Mouse (Mus musculus) midbrain, embryonic 14.5 days (tissue): ENCODE data around the gene Olfr794. TPM values are rescaled to one million over a fixed set of nuclear protein-coding genes. Genes with fewer than 3 reads are reported as not detected.

Experiments
- ATAC-seq: fragments of 200-750 bp; cut with Nextera tagmentation; 2 replicates; pipeline ENCODE4 v1.8.0; 2017; ENCODE audit warnings: moderate number of reproducible peaks, moderate library complexity; ENCODE audit not compliant: low FRiP score, low TSS enrichment
- DNase-seq: peaks from one replicate; pipeline ENCODE4 v3.0.0-alpha.2; 2015
- H3K27ac ChIP-seq: fragments of 300-500 bp; sonication (generic); replicated peaks from 2 replicates; pipeline ENCODE4 v1.5.1; 2014; ENCODE audit warnings: mild to moderate bottlenecking, low read depth, low read length, moderate library complexity
- H3K27me3 ChIP-seq: fragments of 300-500 bp; sonication (generic); 2 replicates; pipeline ENCODE4 v1.6.1; 2014; ENCODE audit warnings: low read length, control low read depth, mixed read lengths; ENCODE audit not compliant: control insufficient read depth, insufficient read depth
- H3K36me3 ChIP-seq: fragments of 300-500 bp; sonication (generic); 2 replicates; pipeline ENCODE4 v1.6.1; 2014; ENCODE audit warnings: low read length, control low read depth; ENCODE audit not compliant: control insufficient read depth, insufficient read depth
- H3K4me1 ChIP-seq: fragments of 300-500 bp; sonication (generic); 2 replicates; pipeline ENCODE4 v1.6.1; 2014; ENCODE audit warnings: mild to moderate bottlenecking, antibody characterized with exemption, low read length, control low read depth; ENCODE audit not compliant: control insufficient read depth, insufficient read depth
- H3K4me2 ChIP-seq: fragments of 300-500 bp; sonication (generic); 2 replicates; pipeline ENCODE4 v1.6.1; 2014; ENCODE audit warnings: mild to moderate bottlenecking, low read length, moderate library complexity
- H3K4me3 ChIP-seq: fragments of 300-500 bp; sonication (generic); replicated peaks from 2 replicates; pipeline ENCODE4 v1.5.1; 2014; ENCODE audit warnings: low read depth, low read length
- H3K9ac ChIP-seq: fragments of 300-500 bp; sonication (generic); replicated peaks from 2 replicates; pipeline ENCODE4 v1.6.1; 2014; ENCODE audit warnings: mild to moderate bottlenecking, low read length, moderate library complexity
- H3K9me3 ChIP-seq: fragments of 300-500 bp; sonication (generic); 2 replicates; pipeline ENCODE4 v1.6.1; 2016; ENCODE audit warnings: low read length, control low read depth, mixed read lengths; ENCODE audit not compliant: control insufficient read depth
- WGBS: fragments of 180-500 bp; shearing (Covaris S2); extraction: QIAGEN DNeasy Blood & Tissue Kit; methylation state at CpG from one replicate; pipeline ENCODE4 v1.1.7; 2014; 5-methylcytosine and 5-hydroxymethylcytosine counted together
- microRNA-seq: library from miRNA; unstranded; fragments of <30 nt; microRNA quantifications from one replicate; pipeline ENCODE4, GENCODE M21; 2016
- polyA plus RNA-seq: library from polyadenylated mRNA; unstranded; fragments of >200 nt; fragmentation: Nextera tagmentation; extraction: Ambion mirVana; gene quantifications from 2 replicates; pipeline ENCODE4 v1.2.1, GENCODE M21; 2014

Olfr794 gene
- not detected in 2 replicates for polyA plus RNA-seq

DNA sequence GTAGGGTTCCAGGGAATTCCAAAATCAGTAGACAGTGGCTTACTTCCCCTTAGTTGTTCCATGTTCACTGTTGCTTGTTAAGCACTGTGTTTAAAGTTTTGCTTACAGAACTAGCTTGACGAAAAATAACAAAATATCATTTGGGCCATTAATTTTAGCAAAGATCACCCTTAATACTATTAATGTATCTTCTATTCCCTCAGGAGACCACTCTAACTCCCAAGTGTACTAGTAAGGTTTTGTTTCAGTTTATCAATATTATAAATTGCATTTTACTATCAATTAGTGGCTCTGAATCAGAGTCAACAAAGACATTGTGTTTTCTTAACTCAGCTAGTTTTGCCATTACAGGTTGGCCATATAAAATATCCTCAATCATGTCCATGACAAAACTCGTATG, at the start of gene Olfr794:
TSS of gene Olfr794 (plus strand) at position 301 of the 400 bp plus-strand sequence.
- ATAC-seq (no peak), DNase-seq (no peak)
- Histone ChIP-seq H3K27me3 (no peaks in the 10 kb centered on the region), H3K27ac (no peak within 1 kb of the TSS), H3K36me3 (no peaks in the 10 kb centered on the region), H3K9ac (no peak within 1 kb of the TSS), H3K4me2 (no peak within 1 kb of the TSS), H3K9me3 (no peaks in the 10 kb centered on the region), H3K4me1 (no peaks in the 10 kb centered on the region), H3K4me3 (no peak within 1 kb of the TSS)
- WGBS = 81% methylated on average over 2 of the region's 2 CpGs

DNA sequence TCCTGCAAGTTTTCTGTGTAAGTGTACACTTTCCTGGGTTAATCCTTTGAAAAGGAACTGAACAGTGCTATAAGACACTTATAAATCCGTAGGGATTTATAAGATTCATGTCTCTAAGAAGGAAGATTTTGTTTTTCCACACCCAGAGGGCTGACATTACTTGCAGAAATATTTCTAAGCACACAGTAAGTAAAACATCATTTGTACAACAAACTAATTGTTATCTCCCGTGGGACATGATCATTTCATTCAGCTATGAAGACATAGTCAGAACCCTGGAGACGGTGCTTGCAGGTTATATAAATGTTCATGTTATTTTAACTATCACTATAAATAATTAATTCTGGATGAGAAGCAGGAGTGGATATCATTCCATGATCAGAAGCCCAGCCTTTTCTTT, 46.0 kb upstream of the Olfr794 start, which contains the start of gene Olfr791:
TSS of gene Olfr791 (plus strand) at position 301 of the 400 bp plus-strand sequence.
- H3K4me1 ChIP-seq = no peaks in the 10 kb centered on the region
- H3K36me3 ChIP-seq = no peaks in the 10 kb centered on the region
- H3K27ac ChIP-seq = no peak within 1 kb of the TSS
- no peak within 1 kb of the TSS for H3K4me3 ChIP-seq
- no peak for ATAC-seq
- H3K4me2 ChIP-seq = no peak within 1 kb of the TSS
- no peak within 1 kb of the TSS for H3K9ac ChIP-seq
- no peaks in the 10 kb centered on the region for H3K9me3 ChIP-seq
- 72% methylated on average over 3 of the region's 3 CpGs for WGBS
- no peak for DNase-seq
- H3K27me3 ChIP-seq = no peaks in the 10 kb centered on the region

DNA sequence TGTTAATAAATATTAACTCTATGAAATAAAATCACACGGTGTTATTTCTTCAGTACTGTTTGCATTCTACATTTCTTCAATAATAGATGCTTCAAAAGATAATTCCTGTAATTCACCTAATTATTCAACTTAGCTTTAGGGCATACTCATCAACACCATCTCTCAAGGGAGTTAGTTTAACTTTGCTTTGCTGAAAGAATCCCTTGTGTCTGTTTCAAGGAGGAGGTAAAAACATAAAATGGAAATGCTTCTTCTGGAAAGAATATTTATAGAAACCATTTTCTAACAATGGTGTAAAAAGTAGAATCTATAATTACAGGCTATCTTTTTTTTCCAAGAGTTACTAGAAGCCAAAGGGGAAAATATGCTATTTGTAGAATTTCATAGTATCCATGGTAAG, 28.6 kb upstream of the Olfr794 start, which contains the start of gene Olfr792:
TSS of gene Olfr792 (plus strand) at position 301 of the 400 bp plus-strand sequence.
- H3K4me2 ChIP-seq = no peak within 1 kb of the TSS
- peaks cover 4% of the 10 kb centered on the region; the same call in 1 of the 2 replicates for H3K9me3 ChIP-seq
- no peak within 1 kb of the TSS for H3K4me3 ChIP-seq
- H3K36me3 ChIP-seq = no peaks in the 10 kb centered on the region
- DNase-seq = no peak
- H3K27ac ChIP-seq = no peak within 1 kb of the TSS
- WGBS = 79% methylated on average over 1 of the region's 1 CpGs
- no peaks in the 10 kb centered on the region for H3K27me3 ChIP-seq
- no peaks in the 10 kb centered on the region for H3K4me1 ChIP-seq
- H3K9ac ChIP-seq = no peak within 1 kb of the TSS
- ATAC-seq = no peak

DNA sequence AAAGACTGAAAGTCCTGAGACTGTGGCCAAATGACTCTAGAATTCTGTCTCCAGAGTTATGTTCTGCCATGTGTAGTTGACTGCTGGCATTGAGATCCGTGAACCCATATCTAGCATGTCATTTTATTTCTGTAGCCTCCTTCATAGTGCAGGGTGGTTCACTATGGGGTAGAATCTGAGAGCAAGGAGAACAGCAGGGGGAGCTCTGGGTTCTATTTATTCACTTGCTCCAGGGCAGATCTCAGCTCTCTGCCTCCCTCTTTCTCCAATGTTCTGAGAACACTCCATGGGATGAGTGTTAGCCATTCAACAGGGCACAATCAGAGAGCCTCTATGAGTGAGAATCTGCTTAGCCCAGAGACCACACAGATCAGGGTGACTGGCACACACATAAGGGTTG, 18.1 kb upstream of the Olfr794 start:
- H3K4me2 ChIP-seq = no peak overlapping the region
- H3K27me3 ChIP-seq = no peaks in the 10 kb centered on the region
- no peak overlapping the region for H3K27ac ChIP-seq
- H3K4me1 ChIP-seq = no peaks in the 10 kb centered on the region
- DNase-seq (peak; percentile 23), ATAC-seq (no peak)
- no peak overlapping the region for H3K9ac ChIP-seq
- no peaks in the 10 kb centered on the region for H3K36me3 ChIP-seq
- no peak overlapping the region for H3K4me3 ChIP-seq
- 73% methylated on average over 1 of the region's 1 CpGs for WGBS
- 0 out of 2 replicates have a peak, but pooled peaks cover 4% of the 10 kb centered on the region for H3K9me3 ChIP-seq

DNA sequence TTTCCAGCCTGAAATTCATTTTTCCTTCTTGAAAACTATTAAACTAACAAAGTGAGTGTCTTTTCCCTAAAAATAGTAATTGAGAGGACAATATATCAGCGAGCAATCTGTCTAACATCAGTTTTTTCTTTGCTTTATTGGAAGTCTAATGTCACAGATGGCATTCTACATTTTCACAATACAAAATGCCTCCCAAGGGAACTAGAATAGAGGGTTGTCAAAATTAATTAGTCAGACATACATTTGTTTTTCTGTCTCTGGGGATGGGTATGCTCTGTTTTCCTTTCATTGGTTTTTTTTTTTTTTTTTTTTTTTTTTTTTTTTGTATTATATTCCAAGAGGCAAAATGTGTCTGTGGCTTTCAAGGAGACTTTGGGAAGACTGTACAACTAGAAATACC, 9.6 kb downstream of the Olfr794 start:
- no peak for ATAC-seq
- no peak overlapping the region for H3K4me3 ChIP-seq
- DNase-seq = peak; percentile 41
- no peak overlapping the region for H3K9ac ChIP-seq
- H3K36me3 ChIP-seq = no peaks in the 10 kb centered on the region
- H3K27ac ChIP-seq = no peak overlapping the region
- H3K4me1 ChIP-seq = no peaks in the 10 kb centered on the region
- no peak overlapping the region for H3K4me2 ChIP-seq
- H3K27me3 ChIP-seq = no peaks in the 10 kb centered on the region
- no peaks in the 10 kb centered on the region for H3K9me3 ChIP-seq
- 46% methylated on average over 1 of the region's 1 CpGs for WGBS

DNA sequence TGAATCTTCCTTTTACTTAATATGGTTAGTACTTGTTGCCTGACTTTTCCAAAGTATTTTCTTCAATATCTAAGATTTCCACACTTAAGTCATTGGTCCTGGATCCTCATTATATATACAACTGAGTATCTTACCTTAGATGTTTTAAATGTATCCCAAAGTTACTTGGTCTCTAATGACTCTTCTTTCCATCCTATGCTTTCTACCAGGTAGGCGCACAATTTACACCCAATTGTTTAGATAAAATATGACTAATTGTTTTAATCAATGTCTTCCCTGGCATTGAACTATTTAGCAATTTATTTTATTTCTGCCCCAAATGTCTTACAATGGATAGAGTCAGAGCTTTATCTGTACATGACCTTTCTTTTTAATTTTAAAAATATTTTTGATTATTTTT, 45.0 kb downstream of the Olfr794 start, which contains the start of gene Olfr796:
TSS of gene Olfr796 (minus strand) at position 101 of the 400 bp plus-strand sequence.
- no peak within 1 kb of the TSS for H3K27ac ChIP-seq
- H3K4me2 ChIP-seq = no peak within 1 kb of the TSS
- H3K4me3 ChIP-seq = no peak within 1 kb of the TSS
- 95% methylated on average over 1 of the region's 1 CpGs for WGBS
- no peaks in the 10 kb centered on the region for H3K27me3 ChIP-seq
- H3K9me3 ChIP-seq = no peaks in the 10 kb centered on the region
- H3K9ac ChIP-seq = no peak within 1 kb of the TSS
- H3K36me3 ChIP-seq = no peaks in the 10 kb centered on the region
- H3K4me1 ChIP-seq = no peaks in the 10 kb centered on the region
- ATAC-seq (no peak), DNase-seq (no peak)

DNA sequence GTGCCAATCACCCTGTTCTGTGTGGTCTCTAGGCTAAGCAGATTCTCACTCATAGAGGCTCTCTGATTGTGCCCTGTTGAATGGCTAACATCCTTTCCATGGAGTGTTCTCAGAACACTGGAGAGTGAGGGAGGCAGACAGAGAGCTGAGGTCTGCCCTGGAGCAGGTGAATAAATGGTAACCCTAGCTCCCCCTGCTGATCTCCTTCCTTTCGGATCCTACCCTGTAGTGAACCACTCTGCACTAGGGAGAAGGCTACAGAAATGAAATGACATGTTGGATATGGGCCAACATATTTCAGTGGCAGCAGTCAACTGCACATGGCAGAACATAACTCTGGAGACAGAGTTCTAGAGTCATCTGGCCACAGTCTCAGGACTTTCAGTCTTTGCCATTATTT, 54.3 kb downstream of the Olfr794 start:
- H3K4me3 ChIP-seq = no peak overlapping the region
- no peak overlapping the region for H3K9ac ChIP-seq
- WGBS = 32% methylated on average over 1 of the region's 1 CpGs
- H3K27ac ChIP-seq = no peak overlapping the region
- H3K36me3 ChIP-seq = no peaks in the 10 kb centered on the region
- ATAC-seq = no peak
- H3K4me2 ChIP-seq = no peak overlapping the region
- DNase-seq = peak; percentile 6
- H3K4me1 ChIP-seq = no peaks in the 10 kb centered on the region
- no peaks in the 10 kb centered on the region for H3K9me3 ChIP-seq
- no peaks in the 10 kb centered on the region for H3K27me3 ChIP-seq

Small RNA genes lying within 50 kb of the gene (microRNA-seq; reads per million reads assigned to microRNA genes)
- gene Gm23252 = not detected

Other genes starting within 250 kb of the Olfr794 start
- not detected in 2 replicates for gene Olfr780, start 249.5 kb upstream of the Olfr794 start, polyA plus RNA-seq
- not detected in 2 replicates for gene Olfr781, start 238.8 kb upstream of the Olfr794 start, polyA plus RNA-seq
- not detected in 2 replicates for gene Olfr782, start 218.8 kb upstream of the Olfr794 start, polyA plus RNA-seq
- 0.13 and 0.14 TPM in 2 replicates for gene Olfr784, start 183.6 kb upstream of the Olfr794 start, polyA plus RNA-seq
- gene Olfr785, start 162.2 kb upstream of the Olfr794 start, polyA plus RNA-seq = not detected in 2 replicates
- not detected in 2 replicates for gene Olfr786, start 140.3 kb upstream of the Olfr794 start, polyA plus RNA-seq
- gene Olfr787, start 105.8 kb upstream of the Olfr794 start, polyA plus RNA-seq = not detected in 2 replicates
- gene Olfr788, start 96.7 kb upstream of the Olfr794 start, polyA plus RNA-seq = not detected in 2 replicates
- not detected in 2 replicates for gene Olfr789, start 82.9 kb upstream of the Olfr794 start, polyA plus RNA-seq
- gene Olfr790, start 69.2 kb upstream of the Olfr794 start, polyA plus RNA-seq = not detected in 2 replicates
- not detected in 2 replicates for gene Olfr791, start 45.9 kb upstream of the Olfr794 start, polyA plus RNA-seq
- not detected in 2 replicates for gene Olfr792, start 28.5 kb upstream of the Olfr794 start, polyA plus RNA-seq
- not detected in 2 replicates for gene Olfr796, start 44.9 kb downstream of the Olfr794 start, polyA plus RNA-seq
- not detected in 2 replicates for gene Olfr798, start 60.3 kb downstream of the Olfr794 start, polyA plus RNA-seq
- not detected in 2 replicates for gene Olfr799, start 69.8 kb downstream of the Olfr794 start, polyA plus RNA-seq
- not detected in 2 replicates for gene Olfr800, start 90.0 kb downstream of the Olfr794 start, polyA plus RNA-seq
- not detected in 2 replicates for gene Olfr801, start 106.2 kb downstream of the Olfr794 start, polyA plus RNA-seq
- 0.04 TPM in 1 of 2 replicates, not detected in the other for gene Olfr802, start 120.5 kb downstream of the Olfr794 start, polyA plus RNA-seq
- gene Olfr803, start 126.6 kb downstream of the Olfr794 start, polyA plus RNA-seq = not detected in 2 replicates
- gene Olfr804, start 135.6 kb downstream of the Olfr794 start, polyA plus RNA-seq = not detected in 2 replicates
- not detected in 2 replicates for gene Olfr805, start 161.7 kb downstream of the Olfr794 start, polyA plus RNA-seq
- gene Olfr806, start 174.3 kb downstream of the Olfr794 start, polyA plus RNA-seq = not detected in 2 replicates
- not detected in 2 replicates for gene Olfr807, start 190.1 kb downstream of the Olfr794 start, polyA plus RNA-seq
- not detected in 2 replicates for gene Olfr808, start 197.8 kb downstream of the Olfr794 start, polyA plus RNA-seq
- gene Olfr809, start 207.0 kb downstream of the Olfr794 start, polyA plus RNA-seq = not detected in 2 replicates
- gene Olfr810, start 227.3 kb downstream of the Olfr794 start, polyA plus RNA-seq = not detected in 2 replicates
- gene Olfr811, start 236.7 kb downstream of the Olfr794 start, polyA plus RNA-seq = not detected in 2 replicates